Mouse (Mus musculus) embryonic fibroblast, embryonic 13.5 days (primary cell): ENCODE results near the gene Sigmar1.
"Not testable (repeated sequence)": the region's sequence is repeated elsewhere in the genome, so short reads cannot be mapped to it uniquely, and the experiment has no call there.

Experiments used
- CTCF ChIP-seq: IDR thresholded peaks from 2 replicates; pipeline ENCODE4 v1.5.1; 2011; ENCODE audit warnings: mild to moderate bottlenecking, control low read depth, low read length, moderate library complexity, borderline replicate concordance; ENCODE audit not compliant: insufficient read depth
- POLR2A ChIP-seq: IDR thresholded peaks from 2 replicates; pipeline ENCODE4 v1.6.1; 2011; ENCODE audit warnings: low read depth, mild to moderate bottlenecking, control low read depth, low read length, moderate library complexity

DNA sequence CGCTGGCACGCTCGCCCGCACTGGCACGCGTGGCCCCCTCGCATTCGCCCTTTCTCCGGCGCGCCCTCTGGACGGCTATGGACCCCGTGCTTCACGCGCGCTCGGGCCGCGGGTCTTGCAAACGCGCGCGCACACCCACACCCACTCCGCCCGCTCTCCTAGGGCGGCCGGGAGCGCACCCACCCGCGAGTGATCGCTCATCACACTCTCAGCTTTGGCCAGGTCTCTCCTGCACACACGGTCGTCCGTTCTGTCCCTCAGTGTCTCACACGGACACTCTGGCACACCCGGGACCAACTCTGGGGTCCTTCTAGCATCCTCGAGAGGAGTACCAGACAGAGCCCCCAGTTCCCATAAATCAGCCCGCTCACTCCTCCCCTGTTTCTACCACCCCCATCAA, 60.2 kb downstream of the Sigmar1 start:
- not testable (repeated sequence) for TF ChIP-seq CTCF, POLR2A
